Mouse (Mus musculus): ENCODE measurements around the gene Hmgb1.

Hmgb1 gene

DNA sequence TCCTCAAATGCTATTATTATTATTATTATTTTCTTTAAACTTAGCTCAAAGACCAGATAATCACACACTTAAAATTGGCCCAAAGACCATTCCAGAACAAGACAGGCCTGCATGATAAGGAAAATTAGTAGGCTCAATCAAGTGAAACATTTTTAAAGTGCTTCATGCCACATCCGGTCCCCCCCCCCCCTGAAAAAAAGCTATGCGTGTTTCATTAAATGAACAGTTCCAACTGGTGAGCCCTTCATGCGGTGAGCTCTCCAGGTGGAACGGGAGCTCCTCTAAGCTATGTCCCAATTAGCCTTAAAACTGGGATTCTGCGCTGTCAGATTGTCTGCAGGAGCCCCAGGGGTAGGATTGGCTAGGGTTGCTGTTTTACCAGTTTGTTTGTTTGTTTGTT lies 168.0 kb downstream of the Hmgb1 start:
- DNase-seq: no peak

DNA sequence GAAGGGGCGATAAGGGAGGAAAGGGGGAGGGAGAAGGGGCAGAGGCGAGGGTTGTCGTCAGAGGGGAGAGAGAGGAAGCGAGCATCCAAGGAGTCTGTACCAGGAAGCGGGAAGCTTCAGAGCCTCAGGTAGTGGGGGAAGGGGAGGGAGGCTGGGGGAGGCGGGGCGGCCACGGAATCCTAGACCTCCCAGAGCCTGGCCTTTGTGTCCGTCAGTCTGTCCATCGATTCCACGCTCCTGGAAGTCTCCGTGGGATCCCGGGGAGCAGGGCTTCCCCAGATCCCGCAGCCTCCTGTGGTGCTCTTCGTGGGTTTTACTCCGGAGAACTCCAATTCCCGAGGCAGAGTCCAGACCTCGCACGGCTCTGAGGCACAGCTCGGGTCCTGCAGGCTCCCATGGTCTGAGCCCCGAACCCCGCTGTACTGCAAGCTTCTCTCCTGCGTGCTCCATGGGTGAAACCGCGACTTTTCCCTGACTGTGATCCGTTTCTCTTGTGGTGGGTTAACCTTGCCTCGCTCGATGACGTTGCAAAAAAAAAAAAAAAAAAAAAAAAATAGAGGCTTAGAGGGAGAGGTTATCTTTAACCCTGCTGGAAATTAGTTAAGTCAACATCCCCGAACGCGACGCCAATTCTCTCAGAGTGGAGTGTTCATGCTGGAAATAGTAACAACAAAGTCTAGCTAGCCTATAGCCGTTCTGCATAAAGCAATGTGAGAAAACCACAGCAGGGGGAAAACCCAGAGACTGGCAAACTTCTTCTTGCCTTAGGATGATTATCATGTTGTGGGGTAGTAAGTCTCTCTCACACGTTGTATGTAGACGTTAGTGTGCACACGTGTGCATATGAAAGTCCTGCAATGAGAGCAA lies 168.7 kb downstream of the Hmgb1 start:
- no peak for DNase-seq

DNA sequence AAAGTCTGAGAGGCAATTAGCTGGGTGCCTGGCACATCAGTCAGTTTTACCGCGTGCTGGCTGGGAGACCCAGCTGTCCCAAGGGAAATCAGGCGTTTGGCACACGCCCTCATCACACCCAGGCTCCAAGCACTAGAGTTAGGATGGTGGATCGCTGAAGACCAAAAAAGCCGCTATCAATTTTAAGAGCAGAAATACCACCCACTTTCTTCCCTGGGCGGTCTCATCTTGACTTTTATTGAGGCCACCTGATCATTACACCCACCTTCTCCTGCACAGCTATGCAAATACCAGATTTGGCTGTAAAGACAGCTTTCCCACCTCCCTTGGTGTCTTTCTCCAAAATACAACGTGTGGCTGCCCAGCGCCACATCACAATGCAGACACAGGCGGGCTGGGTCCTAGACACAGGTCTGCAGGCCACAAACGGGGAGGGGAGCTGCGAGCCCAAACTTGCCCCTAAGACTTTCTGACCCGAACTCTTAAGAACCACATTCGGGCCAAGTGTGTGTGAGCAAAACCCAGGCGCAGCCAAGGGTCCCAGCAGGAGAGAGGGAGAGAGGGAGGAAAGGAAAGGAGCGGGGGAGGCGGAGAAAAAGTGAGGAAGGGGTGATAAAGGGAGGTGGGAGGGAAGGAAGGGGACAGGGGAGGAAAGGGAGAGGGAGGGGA lies 169.6 kb downstream of the Hmgb1 start:
- no peak for DNase-seq

DNA sequence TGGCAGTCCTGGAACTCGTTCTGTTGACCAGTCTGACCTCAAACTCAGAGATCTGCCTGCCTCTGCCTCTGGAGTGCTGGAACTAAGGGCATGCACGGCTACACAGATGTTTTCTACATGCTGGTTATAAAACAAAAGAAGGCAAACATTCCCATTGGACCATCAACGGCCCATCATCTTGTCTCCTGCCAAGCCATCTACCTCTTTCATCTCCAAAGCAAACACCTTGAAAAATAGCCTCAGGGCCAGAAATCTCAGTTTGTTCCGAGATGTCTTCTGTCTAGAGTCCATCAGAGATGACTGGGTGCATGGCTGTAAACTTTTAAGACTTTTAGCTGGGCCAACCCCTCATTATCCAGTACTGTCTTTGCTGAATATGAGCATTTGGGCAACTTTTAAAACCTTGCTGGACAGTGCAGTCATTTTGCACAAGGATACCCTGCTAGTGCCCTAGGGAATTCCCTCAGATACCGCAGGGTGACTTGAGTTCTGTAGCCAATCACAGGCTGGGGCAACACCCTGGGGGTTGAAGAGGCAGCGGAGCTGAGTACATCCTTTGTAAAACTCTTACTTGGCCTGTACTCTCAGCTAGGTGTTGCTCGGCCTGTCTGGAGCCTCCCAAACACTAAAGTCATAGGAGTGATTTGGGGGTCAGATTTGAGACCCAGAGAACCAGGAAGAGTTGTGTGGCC lies 170.3 kb downstream of the Hmgb1 start:
- no peak for DNase-seq

DNA sequence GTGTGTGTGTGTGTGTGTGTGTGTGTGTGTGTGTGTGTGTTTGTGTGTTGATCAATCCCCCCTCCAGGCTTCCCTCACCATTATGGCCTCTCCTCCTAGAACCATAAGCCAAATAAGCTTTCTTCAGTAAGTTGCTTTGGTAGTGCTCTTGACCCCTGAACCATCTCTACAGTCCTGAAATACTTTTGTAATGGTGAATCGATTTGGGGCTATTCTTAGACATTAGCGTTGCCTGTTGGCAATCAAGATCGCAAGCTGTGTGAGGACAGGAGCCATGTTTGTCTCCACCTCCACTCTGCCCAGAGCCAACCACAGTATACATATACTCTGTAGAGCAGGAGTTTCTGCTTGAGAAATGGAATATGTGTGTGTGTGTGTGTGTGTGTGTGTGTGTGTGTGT lies 175.2 kb downstream of the Hmgb1 start:
- DNase-seq: no peak

DNA sequence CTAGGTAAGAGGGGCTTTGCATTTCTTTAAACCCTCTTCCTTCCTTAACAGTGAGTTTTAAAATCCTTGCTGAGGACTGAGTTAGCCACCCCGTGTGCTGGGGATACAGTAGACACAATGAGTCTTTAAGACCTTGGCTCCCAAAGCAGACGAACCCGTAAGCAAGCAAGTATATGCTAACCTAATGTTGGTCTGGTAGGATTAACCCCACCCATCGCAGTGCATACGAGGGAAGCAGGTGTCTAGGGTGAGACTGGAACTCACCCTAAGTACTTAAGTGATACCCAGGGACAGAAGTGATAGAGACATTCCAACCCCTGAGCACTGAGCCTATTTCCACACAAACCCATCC lies 177.0 kb downstream of the Hmgb1 start:
- no peak for DNase-seq

DNA sequence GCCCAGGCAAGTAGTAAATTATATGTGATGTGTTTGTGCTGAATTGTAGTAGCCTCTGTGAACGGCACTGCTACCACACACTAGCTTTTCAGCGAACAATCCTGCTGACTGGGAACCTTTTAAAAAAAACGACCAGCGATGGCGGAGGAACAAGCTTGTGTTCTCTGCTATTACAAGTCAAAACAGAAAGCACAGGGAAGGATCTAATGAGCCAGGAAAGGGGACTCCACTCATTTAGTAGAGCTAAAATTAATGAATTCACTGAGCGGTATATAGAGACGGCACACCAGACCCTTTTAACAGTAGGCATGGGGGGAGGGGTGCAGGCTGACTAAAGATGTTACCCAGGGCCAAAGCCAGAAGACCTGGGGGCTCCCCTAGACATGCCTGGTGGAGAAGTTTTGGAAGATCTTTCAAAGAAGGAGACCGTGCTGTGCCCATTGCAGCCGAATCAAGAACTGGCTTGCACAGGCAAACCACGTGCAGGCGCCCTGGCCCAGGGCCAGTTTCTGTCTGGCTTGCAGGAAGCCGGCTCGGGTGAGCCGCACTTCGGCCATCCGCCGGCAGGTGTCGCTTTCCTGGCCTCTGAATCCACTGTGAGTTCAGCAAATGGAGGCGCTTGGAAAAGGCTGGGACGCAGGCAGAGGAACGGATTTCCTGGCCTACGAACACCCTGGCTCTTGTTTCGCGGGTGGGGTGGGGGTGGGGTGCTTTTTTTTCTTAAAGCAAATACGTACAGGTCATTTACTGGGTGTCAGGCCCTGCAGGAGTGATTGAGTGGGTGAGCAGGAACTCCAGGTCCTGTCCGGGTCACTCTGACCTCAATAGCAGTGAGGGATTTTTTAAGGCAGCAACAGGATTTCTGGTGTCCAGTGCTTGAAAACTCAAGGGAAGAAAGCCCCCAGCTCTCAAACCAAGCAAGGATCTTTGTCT lies 177.7 kb downstream of the Hmgb1 start:
- DNase-seq: peak; percentile 99

DNA sequence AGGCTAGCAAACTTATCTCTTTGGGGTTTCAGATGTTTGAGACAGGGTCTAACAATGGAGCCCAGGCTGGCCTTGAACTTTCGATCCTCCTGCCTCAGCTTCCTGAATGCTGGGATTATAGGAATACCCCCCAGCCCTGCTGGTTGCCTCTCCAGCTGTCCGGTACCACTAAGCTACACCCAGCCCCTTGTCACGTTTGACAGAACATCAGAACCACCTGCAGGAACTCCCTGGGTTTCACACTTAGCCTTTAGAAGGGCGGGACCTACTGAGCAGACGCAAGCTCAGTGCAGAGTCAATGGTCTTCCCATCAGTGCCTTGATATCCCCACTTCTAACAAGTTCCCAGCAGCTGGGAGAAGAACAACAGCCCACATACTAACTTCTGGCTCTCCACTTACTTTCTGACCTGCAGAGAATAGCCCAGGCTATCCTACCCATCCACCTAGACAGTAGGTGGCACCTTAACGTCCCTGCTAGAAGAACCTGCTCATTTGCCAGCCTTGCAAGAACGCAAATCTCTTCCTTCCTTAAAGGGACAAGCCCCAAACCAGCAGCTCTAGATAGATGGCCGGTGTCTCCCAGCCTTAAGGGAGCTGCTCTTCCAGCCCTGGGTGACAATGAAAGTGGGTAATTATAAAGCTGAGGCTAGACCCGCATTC lies 178.5 kb downstream of the Hmgb1 start:
- no peak for DNase-seq

DNA sequence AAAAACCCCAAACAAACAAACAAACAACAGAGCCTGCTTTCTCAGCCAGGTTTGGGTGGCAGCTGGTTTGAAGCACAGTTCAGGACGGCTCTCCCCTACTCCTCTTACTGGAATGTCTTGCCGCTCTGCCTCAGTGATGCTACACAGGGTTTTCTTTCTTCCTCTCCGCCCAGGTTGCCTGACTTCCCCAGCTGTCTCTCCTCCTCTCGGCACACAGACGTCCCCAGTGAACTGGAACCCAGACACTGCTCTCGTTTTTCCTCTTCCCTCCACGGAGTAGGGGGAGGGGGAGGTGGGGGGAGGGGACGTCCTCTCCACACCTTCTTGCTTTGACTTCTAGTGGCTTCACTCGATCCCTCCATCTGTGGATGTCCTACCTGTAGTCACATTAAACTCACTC lies 179.2 kb downstream of the Hmgb1 start:
- no peak for DNase-seq

DNA sequence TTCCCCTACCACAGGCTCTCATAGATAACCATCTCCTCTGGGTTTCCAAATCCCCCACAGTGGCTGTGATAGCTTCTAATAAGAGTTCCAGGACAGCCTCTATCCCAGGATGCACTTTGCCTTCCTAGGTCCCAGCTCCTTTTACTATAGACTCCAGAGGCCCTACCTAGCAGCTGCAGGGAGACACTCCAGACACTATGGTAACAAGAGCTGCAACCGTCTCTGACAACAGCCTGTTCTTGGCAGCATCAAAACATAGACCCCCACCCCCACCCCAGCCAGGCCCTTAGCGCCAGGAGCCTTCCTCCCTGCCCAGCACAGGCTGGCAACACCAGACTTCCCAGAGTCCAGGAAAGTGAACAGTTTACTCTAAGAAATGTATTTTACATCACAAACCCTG lies 181.2 kb downstream of the Hmgb1 start:
- DNase-seq: no peak

DNA sequence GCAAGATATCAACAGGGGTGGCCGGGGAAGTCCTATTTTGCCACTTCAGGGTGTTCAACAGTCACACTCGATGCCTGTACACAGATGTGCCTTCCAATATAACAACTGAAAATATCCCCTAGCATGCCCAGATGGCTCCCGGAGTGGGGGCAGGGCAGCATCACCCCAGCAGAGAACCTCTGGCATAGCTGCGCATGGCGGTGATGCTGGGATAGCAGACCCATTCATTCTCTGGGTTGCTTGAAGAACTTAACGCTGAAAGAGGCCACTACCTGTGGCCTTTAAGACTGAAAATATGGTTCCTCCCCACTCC lies 181.5 kb downstream of the Hmgb1 start:
- DNase-seq: no peak

DNA sequence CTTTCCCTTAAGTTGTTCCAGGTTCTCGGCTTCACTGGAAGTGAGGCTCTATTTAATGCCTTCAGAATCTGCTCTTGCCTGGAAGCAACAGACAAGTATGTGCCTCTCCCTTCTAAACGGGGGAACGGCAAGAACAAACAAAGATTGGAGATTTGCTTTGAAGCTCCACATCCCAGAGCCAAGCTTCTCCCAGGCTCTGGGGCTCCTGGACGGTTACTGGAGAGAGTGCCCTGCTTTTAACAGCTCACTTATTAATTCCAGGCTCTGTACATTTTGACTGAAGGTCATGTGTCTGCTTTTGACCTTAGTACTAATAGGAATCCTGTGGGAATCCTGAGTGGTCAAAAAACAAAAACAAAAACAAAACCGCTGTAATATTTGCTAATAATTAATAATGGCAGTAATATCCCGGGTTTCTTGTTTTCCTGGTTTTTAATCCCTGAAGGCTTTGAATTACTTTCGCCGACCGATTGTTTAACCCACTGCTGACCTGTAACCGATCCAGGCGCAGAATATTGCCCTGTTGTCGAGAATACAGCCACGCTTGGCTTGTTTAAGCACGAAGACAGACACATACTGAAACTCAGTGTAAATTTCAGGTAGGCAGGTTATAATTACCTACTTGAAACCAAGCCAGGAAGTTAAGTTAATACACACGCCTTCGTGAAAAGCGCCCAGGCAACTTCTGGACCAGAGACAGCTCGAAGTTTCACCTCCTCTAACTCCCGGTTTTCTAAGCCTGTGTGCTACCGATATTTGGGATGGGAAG lies 182.1 kb downstream of the Hmgb1 start:
- no peak for DNase-seq

DNA sequence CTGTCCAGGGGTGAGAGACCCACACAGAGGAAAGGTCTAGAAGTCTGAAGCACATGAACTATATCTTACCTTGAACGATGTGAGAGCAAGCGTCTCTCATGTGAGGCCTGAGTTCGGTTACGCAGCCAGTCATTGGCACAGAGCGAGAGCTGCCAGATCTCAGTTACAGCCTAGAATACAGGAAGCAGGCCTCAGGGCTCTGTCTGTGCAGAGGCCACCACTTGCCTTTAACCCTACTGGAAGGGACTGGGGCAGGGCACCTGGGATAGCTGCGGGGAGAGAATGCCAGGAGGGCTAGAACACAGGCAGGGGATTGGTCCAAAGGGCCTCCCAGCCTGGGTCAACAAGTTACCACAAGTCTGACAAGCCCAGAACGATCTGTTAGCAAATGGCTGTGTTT lies 184.5 kb downstream of the Hmgb1 start:
- no peak for DNase-seq

DNA sequence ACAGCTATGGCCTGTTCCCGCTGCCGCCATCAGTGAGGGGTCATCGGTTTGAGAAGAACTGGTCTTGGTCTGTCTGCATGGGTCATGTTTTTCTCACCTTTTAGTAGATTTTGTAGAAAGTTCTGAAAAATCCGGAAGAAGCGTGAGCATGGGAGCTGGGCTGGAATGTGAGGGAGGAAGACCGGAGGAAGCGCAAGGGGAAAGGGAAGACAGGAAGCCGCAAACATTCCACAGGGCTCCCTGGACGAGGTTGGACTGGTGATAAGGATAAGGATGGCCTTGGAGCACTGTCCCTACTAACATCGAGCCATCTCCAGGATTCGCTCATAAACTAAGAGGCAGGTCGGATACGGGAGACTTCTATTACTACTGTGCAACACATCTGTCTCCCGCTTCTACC lies 185.8 kb downstream of the Hmgb1 start:
- no peak for DNase-seq

DNA sequence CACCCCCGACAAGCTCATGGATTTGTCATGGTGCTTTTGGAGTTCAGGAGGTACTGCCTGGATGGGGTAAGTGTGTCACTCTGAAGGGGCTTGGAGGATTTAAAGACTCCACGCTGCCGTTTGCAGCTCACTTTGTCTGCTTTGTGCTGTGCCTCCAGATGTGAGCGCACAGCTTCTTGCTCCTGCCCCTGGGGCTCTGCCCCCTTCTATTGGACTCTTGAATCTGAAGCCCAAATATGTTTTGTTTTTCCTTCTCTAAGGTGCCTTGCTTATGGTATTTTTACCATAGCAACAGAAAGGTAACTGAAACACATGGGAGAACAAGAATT lies 187.6 kb downstream of the Hmgb1 start:
- no peak for DNase-seq

All from cerebellum, adult 9-11 months (tissue).